ENCODE assay signal across 11 mouse cellular contexts in genomic region chr16:31281981-31282380, GRCm38 (mm10). TPM values are rescaled to one million over a fixed set of nuclear protein-coding genes. Genes with fewer than 3 reads are reported as not detected.
DNase-seq lines count a peak whose midpoint lies in the region; ATAC-seq lines count a peak whose summit lies in the region.
"Had no signal": no experiment of that assay in that cellular context is flagged by ENCODE, and none has a peak within 500 bp of the region (broad histone marks: within the 10 kb centered on the region; RNA-seq: fewer than 3 reads in every experiment).

No protein-coding gene starts in this region.

- WGBS in midbrain, embryonic 16.5 days, result 72% methylated on average over 2 of the region's 2 CpGs

- peak; percentile 17 for DNase-seq in adrenal gland, postnatal 25 days
- no peak for DNase-seq in adrenal gland, adult 2 months
- peak; percentile 31 to 42 for DNase-seq in layer of hippocampus, postnatal 14 days (ENCODE audit: low spot score in 2 of 2)
- no peak for DNase-seq in layer of hippocampus, postnatal 36 days
- peak; percentile 71 for DNase-seq in heart, adult 8-10 months (ENCODE audit: low spot score)
- DNase-seq in lung, postnatal 25 days (ENCODE audit: low spot score), result peak; percentile 32

- H3K9ac ChIP-seq in midbrain, embryonic 16.5 days (ENCODE audit: low read depth, low read length), result no peak overlapping the region
- H3K9ac ChIP-seq: limb, embryonic 15.5 days had no signal

- no peak overlapping the region for H3K27ac ChIP-seq in midbrain, embryonic 16.5 days (ENCODE audit: low read length)
- H3K27ac ChIP-seq: limb, embryonic 15.5 days had no signal

- no peaks in the 10 kb centered on the region for H3K36me3 ChIP-seq in midbrain, embryonic 16.5 days (ENCODE audit: control insufficient read depth, insufficient read depth, low read length)
- H3K36me3 ChIP-seq: G1E; limb, embryonic 15.5 days had no signal

- H3K4me2 ChIP-seq in midbrain, embryonic 16.5 days (ENCODE audit: low read length), result no peak overlapping the region
- H3K4me2 ChIP-seq: limb, embryonic 15.5 days had no signal

- no peaks in the 10 kb centered on the region for H3K27me3 ChIP-seq in midbrain, embryonic 16.5 days (ENCODE audit: control insufficient read depth, insufficient read depth, low read depth, low read length)
- H3K27me3 ChIP-seq: limb, embryonic 15.5 days had no signal

- no peaks in the 10 kb centered on the region for H3K9me3 ChIP-seq in midbrain, embryonic 16.5 days (replicated peaks; ENCODE audit: control insufficient read depth, low read length, poor library complexity, severe bottlenecking)
- H3K9me3 ChIP-seq: G1E; limb, embryonic 15.5 days had no signal

- H3K4me1 ChIP-seq in midbrain, embryonic 16.5 days (ENCODE audit: control insufficient read depth, insufficient read depth, low read length), result no peaks in the 10 kb centered on the region

- H3K4me3 ChIP-seq in midbrain, embryonic 16.5 days (ENCODE audit: low read depth, low read length), result no peak overlapping the region
- H3K4me3 ChIP-seq: limb, embryonic 15.5 days had no signal

- no peak for ATAC-seq in CD4-positive, CD25-positive, alpha-beta regulatory T cell, adult 4 months
- ATAC-seq in midbrain, embryonic 16.5 days, result no peak

RNA-seq across cellular contexts. Expression of gene Ppp1r2, which starts 6.9 kb away (rescaled TPM):
- 70.9 and 74.0 TPM in 2 replicates for total RNA-seq in adrenal gland, postnatal 25 days (2021)
- total RNA-seq in adrenal gland, adult 2 months (2021), result 10 to 100 TPM; 71.5 to 82.0 TPM
- polyA plus RNA-seq in adrenal gland, adult 2 months (2012; rRNA removed), result 75.9 and 81.2 TPM in 2 replicates
- 10 to 100 TPM; 74.8 to 75.6 TPM for total RNA-seq in layer of hippocampus, postnatal 14 days (2021)
- total RNA-seq in layer of hippocampus, postnatal 36 days (2021), result 10 to 100 TPM; 92.4 to 97.8 TPM
- 10 to 100 TPM; 74.1 to 92.4 (median 77.5) TPM for total RNA-seq in heart, adult 8-10 months (2022)
- 10 to 100 TPM; 10.9 to 16.2 TPM for polyA plus RNA-seq in CD4-positive, CD25-positive, alpha-beta regulatory T cell, adult 4 months (2017; shearing (Covaris generic))
- 90.3 and 92.0 TPM in 2 replicates for polyA plus RNA-seq in midbrain, embryonic 16.5 days (2015; fragmentation: Nextera tagmentation; extraction: Ambion mirVana)

RNA-seq across cellular contexts. Expression of gene Apod, which starts 32.6 kb away (rescaled TPM):
- 3.3 and 7.6 TPM in 2 replicates for total RNA-seq in adrenal gland, postnatal 25 days (2021)
- 10 to 100 TPM in 1 of 2 experiments, 1 to 10 TPM in 1; 8.0 to 12.3 TPM for total RNA-seq in adrenal gland, adult 2 months (2021)
- 0.64 and 0.99 TPM in 2 replicates for polyA plus RNA-seq in adrenal gland, adult 2 months (2012; rRNA removed)
- 10 to 100 TPM; 49.3 to 58.6 TPM for total RNA-seq in layer of hippocampus, postnatal 14 days (2021)
- total RNA-seq in layer of hippocampus, postnatal 36 days (2021), result 100 to 1,000 TPM; 103 to 127 TPM
- total RNA-seq in heart, adult 8-10 months (2022), result 1 to 10 TPM; 3.6 to 6.1 (median 4.9) TPM
- not detected for polyA plus RNA-seq in CD4-positive, CD25-positive, alpha-beta regulatory T cell, adult 4 months (2017; shearing (Covaris generic))
- polyA plus RNA-seq in midbrain, embryonic 16.5 days (2015; fragmentation: Nextera tagmentation; extraction: Ambion mirVana), result 83.5 and 89.1 TPM in 2 replicates
- total RNA-seq: G1E; megakaryocyte progenitor cell, adult 5-6 weeks had no signal
- polyA plus RNA-seq: G1E had no signal

Comparison
In these comparisons a context has a peak if more than half of its experiments do, and no peak if none do; other contexts are left out.
1. DNase-seq: peak in adrenal gland, postnatal 25 days (single experiment), layer of hippocampus, postnatal 14 days (2 of 2), heart, adult 8-10 months (single experiment) and lung, postnatal 25 days (single experiment); none in adrenal gland, adult 2 months (single experiment) and layer of hippocampus, postnatal 36 days (0 of 2).